Mouse (Mus musculus) brain, embryonic 14.5 days (tissue): ENCODE measurements around the gene Papln.

Experiments used
- CTCF ChIP-seq: fragments of 200-500 bp; IDR thresholded peaks from 2 replicates; pipeline ENCODE4 v1.5.1; 2012; ENCODE audit warnings: inconsistent platforms, mild to moderate bottlenecking, moderate library complexity, borderline replicate concordance; ENCODE audit not compliant: insufficient read depth, insufficient read length; ENCODE audit errors: extremely low read depth
- POLR2A ChIP-seq: fragments of 200-500 bp; IDR thresholded peaks from 2 replicates; pipeline ENCODE4 v1.6.1; 2012; ENCODE audit warnings: mild to moderate bottlenecking, inconsistent platforms, borderline replicate concordance; ENCODE audit not compliant: poor library complexity, insufficient read depth, insufficient read length, severe bottlenecking; ENCODE audit errors: extremely low read depth

- no peak for TF ChIP-seq POLR2A
- TF ChIP-seq CTCF: no peak
These were observed 21.9 kb downstream of the Papln start for GRCm38 (mm10) chr12:83785305-83785704.
